Mouse (Mus musculus): ENCODE measurements around the gene Selenos.

The Selenos gene

DNA sequence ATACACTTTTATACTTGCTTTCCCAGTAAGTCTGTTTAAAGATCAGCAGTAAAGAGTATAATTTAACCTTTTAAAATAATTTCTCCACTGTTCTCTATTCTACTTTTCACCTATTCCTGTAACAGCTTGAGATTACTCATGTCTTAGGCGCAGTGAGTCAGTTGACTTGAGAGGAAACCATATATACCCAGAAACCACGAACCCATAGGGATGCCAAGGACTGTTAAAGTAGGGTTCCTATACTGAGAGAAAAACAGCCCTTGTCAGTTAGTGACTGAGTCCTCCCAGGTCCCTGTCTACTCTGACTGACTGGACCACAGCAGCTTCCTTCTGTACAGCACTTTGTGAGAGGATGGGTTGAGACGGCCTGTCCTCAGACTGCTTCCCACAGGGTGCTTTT is 38.6 kb downstream of the Selenos start:
- no peak for DNase-seq (ENCODE audit: low spot score in 2 of 2)

DNA sequence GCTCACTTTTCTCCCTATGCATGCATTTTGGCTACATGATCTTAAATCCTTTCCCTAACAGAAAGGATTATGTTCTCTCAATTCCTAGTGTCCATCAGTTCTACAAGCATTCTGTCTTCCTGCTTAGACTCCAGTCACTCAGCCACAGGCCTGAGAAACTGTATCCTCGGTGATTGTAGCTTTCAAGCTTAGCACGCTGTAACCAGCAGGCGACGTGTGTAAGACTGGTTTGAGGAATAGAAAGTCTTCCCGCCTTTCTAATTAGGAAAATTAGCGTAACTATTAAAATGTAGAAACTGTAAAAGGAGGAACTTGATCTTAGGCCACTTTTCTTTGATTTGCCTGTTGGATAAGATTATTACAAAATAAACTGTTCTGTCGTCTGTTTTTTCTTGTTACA is 39.3 kb downstream of the Selenos start:
- no peak for DNase-seq (ENCODE audit: low spot score in 2 of 2)

DNA sequence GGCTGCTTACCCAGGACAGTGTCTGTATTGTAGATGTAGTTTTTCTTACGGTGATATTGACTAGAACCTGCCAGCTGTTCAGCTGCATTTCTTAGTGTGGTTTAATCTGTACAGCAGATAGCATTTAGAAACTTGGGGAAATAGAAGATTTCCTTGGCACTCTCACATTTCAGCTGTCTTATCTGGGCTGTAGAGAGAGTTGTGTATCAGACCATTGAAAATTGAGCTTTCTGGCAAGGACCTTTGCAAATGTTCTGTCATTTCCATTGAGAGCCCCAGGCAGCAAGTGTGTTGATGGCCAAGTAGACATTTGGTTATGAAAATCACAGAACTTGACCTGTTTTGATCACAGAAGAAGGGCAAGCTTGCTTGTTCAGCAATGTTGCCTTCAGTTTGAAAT is 40.7 kb downstream of the Selenos start:
- no peak for DNase-seq (ENCODE audit: low spot score in 2 of 2)

DNA sequence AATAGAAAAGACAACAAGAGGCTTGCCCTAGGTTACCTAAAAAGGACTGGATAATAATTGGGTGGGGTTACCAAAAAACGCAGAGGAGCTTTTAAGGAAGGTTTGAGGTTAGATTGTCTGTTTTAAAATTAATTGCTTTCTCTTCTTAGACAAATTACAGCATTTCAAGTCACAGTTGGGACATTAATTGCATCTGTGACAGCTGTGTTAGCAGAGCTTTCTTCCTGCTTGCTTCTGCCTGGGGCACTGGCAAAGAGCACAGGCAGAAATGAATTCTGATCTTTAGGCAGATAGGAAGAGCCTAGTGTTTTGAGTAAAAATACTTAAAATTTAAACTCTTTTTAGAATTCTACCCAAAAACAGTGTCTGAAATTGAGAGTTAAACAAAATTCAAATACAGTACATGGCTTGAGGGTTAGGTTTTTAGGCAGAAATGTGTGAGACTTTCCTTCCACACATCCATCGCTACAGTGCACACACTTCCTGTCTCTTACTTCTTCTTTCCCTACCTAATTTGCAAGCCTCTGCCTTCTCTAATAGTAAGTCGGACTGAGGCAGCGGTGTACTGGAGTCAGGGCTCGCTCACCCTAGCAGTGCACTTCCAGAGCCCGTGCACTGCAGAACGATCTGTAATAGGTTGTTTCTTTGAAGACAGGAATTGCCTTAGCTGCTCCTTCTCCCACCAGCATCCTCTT is 41.4 kb downstream of the Selenos start:
- DNase-seq (ENCODE audit: low spot score in 2 of 2): no peak

DNA sequence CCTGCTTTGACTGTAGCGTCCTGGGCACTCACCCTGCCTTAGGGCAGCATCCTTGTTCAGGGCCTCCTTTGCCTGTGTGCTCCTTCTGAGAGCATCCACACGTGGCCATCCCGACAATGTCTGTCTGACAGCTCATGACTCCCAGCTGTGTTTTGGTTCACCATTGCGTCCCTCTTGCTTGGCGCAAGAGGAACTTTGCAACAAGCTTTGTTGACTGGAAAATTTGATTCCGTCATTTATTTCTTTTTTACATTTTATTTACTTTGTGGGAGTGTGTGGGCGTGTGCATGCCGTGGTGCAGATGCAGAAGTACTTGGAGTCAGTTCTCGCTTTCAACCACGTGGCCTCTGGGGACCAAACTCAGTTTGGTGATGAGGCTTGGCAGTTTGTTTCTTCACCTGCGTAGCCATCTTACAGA is 45.1 kb downstream of the Selenos start:
- no peak for DNase-seq (ENCODE audit: low spot score in 2 of 2)

DNA sequence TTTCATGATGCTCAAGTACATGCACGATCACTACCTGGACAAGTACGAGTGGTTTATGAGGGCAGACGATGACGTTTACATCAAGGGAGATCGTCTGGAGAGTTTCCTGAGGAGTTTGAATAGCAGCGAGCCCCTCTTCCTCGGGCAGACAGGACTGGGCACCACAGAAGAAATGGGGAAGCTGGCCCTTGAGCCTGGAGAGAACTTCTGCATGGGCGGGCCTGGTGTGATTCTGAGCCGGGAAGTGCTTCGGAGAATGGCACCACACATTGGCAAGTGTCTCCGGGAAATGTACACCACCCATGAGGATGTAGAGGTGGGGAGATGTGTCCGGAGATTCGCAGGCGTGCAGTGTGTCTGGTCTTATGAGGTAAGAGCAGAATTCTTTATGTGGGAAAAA is 45.9 kb downstream of the Selenos start:
- no peak for DNase-seq (ENCODE audit: low spot score in 2 of 2)

DNA sequence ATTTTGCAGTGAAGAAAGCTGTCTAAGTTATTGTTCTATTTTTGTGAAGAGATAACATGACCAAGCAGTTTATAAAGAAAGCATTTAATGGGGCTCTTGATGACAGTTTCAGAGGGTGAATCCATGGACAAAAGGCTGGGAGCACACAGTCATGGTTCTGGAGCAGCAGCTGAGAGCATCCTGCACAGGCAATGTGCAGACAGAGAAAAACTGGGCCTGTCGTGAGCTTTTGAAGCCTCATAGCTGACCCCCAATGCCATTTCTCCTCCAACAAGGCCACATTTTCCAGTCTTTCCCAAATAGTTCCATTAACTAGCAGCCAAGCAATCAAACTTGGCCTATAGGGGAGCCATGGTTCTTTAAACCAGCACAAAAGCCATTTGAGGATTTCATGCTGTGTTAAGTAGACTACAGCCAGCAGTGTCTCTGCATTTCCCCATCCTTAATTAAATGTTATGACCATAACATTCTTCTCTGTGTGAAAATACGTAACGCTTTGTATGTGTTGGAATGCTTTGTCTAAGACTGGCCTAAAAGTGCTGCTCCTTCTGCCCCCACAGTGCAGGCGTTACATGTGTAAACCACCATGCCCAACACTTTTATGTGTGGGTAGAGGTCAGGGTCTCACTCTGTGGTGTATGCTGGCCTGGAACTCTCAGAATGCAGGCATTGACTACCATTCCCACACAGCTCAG is 48.6 kb downstream of the Selenos start:
- DNase-seq (ENCODE audit: low spot score in 2 of 2): no peak

DNA sequence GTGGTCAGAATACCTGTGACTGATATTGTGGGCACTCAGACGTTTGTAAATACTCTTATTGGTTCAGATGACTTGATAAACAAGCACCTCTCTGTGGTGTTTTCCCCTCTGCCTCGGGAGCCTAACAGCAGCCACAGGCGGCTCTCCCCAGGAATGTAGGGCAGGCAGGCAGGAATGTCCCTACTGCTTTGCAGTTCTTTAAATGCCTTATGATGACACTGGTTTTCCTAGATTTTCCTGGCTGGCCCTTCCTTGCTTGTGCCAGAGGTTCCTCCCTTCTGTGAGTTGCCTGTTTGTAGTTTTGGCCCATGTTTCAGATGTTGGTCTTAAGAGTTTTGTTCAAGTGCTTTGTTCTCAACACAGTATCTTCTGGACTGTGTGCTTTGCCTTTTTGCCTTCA is 49.4 kb downstream of the Selenos start:
- no peak for DNase-seq (ENCODE audit: low spot score in 2 of 2)

DNA sequence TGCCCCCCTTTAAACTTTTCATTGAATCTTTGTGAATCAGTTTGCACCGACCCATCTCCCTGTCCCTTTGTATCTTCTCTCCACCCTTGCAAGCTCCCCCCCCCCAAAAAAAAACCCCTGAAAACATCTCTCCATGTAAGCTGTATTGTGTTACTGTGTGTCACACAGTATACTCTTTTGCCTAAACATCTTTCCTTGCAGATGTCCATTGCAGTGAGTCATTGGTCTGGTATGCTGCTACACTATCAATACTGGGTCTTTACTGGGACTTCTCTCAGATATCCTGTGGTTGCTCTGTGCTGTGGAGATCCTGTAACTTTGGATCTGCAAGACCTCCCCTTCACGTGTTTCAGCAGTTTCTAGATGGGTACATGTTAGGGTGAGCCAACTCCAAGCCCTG is 50.8 kb downstream of the Selenos start:
- no peak for DNase-seq (ENCODE audit: low spot score in 2 of 2)

DNA sequence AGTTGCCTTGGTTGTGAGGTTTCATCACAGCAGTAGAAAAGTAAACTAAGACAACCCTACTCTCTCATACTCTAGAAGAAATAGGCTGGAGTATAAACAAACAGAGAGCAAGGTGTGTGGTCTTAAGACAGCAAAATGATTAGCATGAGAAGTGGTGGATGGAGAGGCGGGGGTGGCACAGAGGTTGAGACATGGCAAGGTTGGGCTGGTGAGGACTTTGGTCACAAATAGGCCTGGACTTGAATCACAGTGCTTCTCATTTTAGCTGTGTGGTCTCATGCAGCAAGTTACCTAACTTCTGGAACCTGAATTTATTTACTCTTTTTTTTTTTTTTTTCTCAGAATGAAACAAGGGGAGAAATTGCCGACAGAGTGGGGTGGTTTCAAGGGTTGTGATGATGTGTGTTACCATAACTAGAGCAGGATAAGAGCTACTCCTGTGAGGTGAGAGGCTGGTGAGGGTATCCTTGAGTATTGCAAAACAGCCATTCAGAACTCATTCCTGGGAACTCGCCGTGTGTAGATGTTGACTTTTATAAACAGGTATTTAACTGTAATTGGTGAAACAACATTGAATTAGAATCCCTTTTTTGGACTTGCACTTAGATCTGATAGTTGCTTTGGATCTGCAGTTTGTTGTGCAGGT is 52.5 kb downstream of the Selenos start:
- no peak for DNase-seq (ENCODE audit: low spot score in 2 of 2)

DNA sequence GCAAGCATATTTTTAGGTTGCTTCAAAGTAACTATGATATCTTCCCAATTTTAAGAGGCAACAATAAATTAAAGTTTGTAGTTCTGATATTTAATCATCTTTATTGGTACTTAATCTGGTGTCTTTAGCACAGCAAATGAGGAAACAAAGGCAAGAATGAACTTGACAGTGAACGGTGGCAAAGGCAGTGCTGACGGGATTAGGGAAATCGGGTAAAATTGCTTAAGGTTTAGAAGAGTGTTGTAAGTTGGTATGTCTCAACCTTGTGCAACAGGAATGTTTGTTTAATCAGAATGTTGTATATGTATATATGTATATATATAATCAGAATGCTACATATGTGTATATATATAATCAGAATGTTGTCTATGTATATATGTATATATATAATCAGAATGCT is 54.7 kb downstream of the Selenos start:
- no peak for DNase-seq (ENCODE audit: low spot score in 2 of 2)

DNA sequence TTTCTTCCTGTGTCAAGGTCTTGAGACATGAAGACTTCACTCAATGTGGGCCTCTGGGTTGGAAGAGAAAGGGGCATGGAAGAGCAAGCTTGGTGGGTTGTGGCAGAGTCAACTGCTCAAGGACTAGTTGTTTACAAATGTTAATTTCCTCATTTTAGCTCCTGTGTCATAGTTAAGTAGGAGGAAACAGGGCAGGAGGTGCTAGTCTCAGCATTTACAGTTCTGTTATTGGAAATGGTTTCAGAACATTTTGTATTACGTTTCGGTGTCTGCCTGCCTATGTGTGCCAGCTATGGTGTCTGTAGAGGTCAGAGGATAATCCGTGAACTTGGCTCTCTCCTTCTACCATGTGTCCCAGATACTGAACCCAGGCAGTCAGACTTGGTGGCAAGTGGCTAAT is 56.2 kb downstream of the Selenos start:
- no peak for DNase-seq (ENCODE audit: low spot score in 2 of 2)

DNA sequence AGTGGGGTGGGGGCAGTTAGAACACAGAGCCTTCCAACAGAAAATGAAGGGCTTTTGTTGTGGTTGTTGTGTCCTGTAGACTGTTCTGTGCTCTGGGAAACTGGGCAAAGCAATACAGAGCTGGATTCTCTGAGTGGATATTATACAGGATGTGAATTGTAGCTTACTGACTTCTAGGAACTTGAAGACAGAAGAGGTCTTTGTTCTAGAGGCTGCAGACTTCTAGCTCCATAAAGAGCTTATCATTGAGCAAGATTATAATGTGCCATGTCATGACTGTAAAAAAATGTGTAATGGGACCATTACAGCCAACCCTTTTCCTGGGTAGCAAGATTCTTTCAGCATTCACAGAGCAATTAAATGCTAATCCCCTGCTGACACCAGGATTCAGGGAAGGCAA is 56.7 kb downstream of the Selenos start:
- DNase-seq (ENCODE audit: low spot score in 2 of 2): no peak

DNA sequence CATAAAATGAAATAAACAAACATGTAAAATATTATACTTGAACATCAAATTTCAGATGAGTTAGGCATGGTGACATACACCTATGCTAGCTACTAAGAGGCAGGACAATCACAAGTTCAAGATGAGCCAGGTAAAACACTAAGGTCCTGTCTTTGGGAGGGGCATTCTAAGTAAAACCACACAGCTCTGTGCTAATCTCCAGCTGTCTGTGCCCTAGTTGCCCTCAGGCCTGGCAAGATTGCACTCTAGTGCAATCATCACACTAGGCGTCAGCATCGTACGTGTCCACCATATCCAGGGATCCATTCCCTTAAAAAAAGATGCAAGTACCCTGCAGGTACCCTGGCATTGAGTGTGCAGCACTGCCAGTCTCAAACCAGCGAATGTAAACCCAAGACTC is 57.9 kb downstream of the Selenos start:
- no peak for DNase-seq (ENCODE audit: low spot score in 2 of 2)

DNA sequence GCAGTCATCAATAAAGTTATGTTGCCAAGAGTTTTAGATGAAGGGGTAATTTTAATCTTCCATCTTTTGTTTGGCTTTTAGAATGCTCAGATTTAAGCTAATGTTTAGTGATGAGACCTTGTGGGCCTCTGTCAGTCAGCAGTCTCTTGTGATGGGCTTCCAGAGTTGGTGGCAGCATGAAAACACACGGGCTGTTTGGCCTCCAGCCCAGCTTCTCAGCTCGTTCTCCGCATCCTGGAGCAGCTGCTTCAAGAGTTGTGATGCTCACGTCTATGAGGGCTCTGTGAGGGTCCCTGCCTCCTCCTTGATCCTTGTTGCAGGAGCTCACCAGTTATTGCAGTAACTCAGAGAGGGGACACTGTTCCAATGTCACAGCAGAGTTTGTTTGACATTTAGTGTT is 58.9 kb downstream of the Selenos start:
- DNase-seq (ENCODE audit: low spot score in 2 of 2): no peak

DNA sequence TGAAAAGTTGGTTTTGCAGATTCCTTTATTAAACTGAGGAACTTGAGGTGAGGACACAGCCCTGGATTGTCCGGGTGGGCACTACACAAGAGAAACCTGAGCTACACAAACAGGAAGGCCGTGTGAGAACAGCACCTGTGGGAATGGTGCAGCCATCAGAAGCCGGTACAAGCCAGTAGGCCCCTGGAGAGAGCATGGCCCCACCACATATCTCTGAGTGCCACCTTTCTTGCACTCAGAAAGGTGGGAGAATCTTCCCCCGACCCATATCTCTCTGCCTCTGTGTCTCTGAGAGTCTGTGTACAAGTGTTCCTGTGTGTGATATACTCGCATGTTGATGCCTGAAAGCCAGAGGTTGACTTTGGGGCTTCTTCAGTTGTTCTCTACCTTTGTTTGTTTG is 59.4 kb downstream of the Selenos start:
- no peak for DNase-seq (ENCODE audit: low spot score in 2 of 2)

Measured in frontal cortex, postnatal 10 days (tissue).